In the genomic region with DNA sequence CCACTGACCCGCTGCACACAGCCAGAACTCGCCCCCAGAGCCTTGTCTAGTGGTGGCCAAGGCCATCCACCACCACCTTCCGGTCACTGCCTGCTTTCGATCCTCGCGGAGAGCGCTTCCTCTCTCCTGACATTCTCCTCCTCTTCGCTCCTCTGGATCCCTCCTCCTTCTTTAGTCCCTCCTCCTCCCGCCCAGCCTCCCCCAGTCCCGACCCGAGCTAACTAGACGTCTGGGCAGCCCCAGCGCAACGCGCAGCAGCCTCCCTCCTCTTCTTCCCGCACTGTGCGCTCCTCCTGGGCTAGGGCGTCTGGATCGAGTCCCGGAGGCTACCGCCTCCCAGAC, we compare ENCODE assay signal across 8 mouse cellular contexts. TPM values are rescaled to one million over a fixed set of nuclear protein-coding genes. Genes with fewer than 3 reads are reported as not detected.
A peak's percentile ranks its signal among the peaks of the same experiment; 100 is the strongest.
DNase-seq lines count a peak whose midpoint lies in the region; ATAC-seq and TF ChIP-seq lines count a peak whose summit lies in the region.

Egfr (plus strand) TSS at position 197 of the 342 bp plus-strand sequence.

- H3K4me3 ChIP-seq in hindbrain, postnatal 0 days (ENCODE audit: low read length), result peak within 1 kb of the TSS; percentile 77
- peak within 1 kb of the TSS; percentile 76 for H3K4me3 ChIP-seq in stomach, embryonic 14.5 days (ENCODE audit: low read depth, low read length)

- H3K4me2 ChIP-seq in hindbrain, postnatal 0 days (ENCODE audit: low read depth, low read length), result peak within 1 kb of the TSS; percentile 95
- peak within 1 kb of the TSS; percentile 85 for H3K4me2 ChIP-seq in stomach, embryonic 14.5 days (replicated peaks; ENCODE audit: low read depth, low read length)

- ATAC-seq in common myeloid progenitor, adult 5-6 weeks (replicated peaks; ENCODE audit: low read depth, poor library complexity, severe bottlenecking), result peak; percentile 63
- ATAC-seq in hindbrain, postnatal 0 days, result peak; percentile 87
- peak; percentile 55 for ATAC-seq in megakaryocyte progenitor cell, adult 5-6 weeks (replicated peaks; ENCODE audit: poor library complexity)
- peak; percentile 90 for ATAC-seq in stomach, embryonic 14.5 days (ENCODE audit: insufficient number of reproducible peaks, insufficient read depth, low FRiP score, low read depth)
- ATAC-seq in CD4-positive, CD25-positive, alpha-beta regulatory T cell, adult 4 months, result no peak

- no peaks in the 10 kb centered on the region for H3K27me3 ChIP-seq in hindbrain, postnatal 0 days (ENCODE audit: insufficient read depth, low read length)
- no peaks in the 10 kb centered on the region for H3K27me3 ChIP-seq in stomach, embryonic 14.5 days (ENCODE audit: control insufficient read depth, insufficient read depth, low read length)

- 1% methylated on average over 21 of the region's 21 CpGs for WGBS in hindbrain, postnatal 0 days
- WGBS in stomach, embryonic 14.5 days, result under 1% methylated on average over 21 of the region's 21 CpGs

- no peaks in the 10 kb centered on the region for H3K36me3 ChIP-seq in hindbrain, postnatal 0 days (ENCODE audit: insufficient read depth, low read length)
- no peaks in the 10 kb centered on the region for H3K36me3 ChIP-seq in stomach, embryonic 14.5 days (ENCODE audit: control insufficient read depth, insufficient read depth, low read length)

- TF ChIP-seq CTCF in hindbrain, postnatal 0 days (IDR thresholded peaks at IDR 0.05; ENCODE audit: low read depth), result no peak

- H3K27ac ChIP-seq in hindbrain, postnatal 0 days, result peak within 1 kb of the TSS; percentile 48; the same call in 1 of the 2 replicates
- H3K27ac ChIP-seq in stomach, embryonic 14.5 days (ENCODE audit: low read length), result peak within 1 kb of the TSS; percentile 36; the same call in 1 of the 2 replicates

- peak; percentile 82 for DNase-seq in adrenal gland, adult 2 months
- peak; percentile 66 to 82 for DNase-seq in gastrocnemius, postnatal 36 days
- peak; percentile 72 for DNase-seq in hindbrain, postnatal 0 days (ENCODE audit: low spot score)
- peak; percentile 10 to 17 for DNase-seq in left cerebral cortex, postnatal 36 days (ENCODE audit: low spot score in 2 of 2)

- intact Hi-C loops in gastrocnemius, postnatal 36 days (cut with DNase I), result loop anchor here (5.0 to 10.0 kb wide), 3 partner anchors 113 to 225 kb away; no protein-coding TSS in a partner anchor
- intact Hi-C loops in left cerebral cortex, postnatal 36 days (cut with DNase I), result loop anchor here (5.0 kb wide), 1 partner anchor 225 kb away; no protein-coding TSS in a partner anchor

- no peaks in the 10 kb centered on the region for H3K9me3 ChIP-seq in hindbrain, postnatal 0 days (ENCODE audit: low read length)
- H3K9me3 ChIP-seq in stomach, embryonic 14.5 days (ENCODE audit: control insufficient read depth, low read depth, low read length), result no peaks in the 10 kb centered on the region

- H3K9ac ChIP-seq in hindbrain, postnatal 0 days (replicated peaks; ENCODE audit: low read length), result peak within 1 kb of the TSS; percentile 61
- peak within 1 kb of the TSS; percentile 64 for H3K9ac ChIP-seq in stomach, embryonic 14.5 days (replicated peaks; ENCODE audit: low read depth, low read length)

- H3K4me1 ChIP-seq in hindbrain, postnatal 0 days (ENCODE audit: insufficient read depth, low read length), result no peaks in the 10 kb centered on the region
- H3K4me1 ChIP-seq in stomach, embryonic 14.5 days (ENCODE audit: control insufficient read depth, insufficient read depth, low read length), result peaks cover 5% of the 10 kb centered on the region; the same call in 1 of the 2 replicates

RNA-seq across cellular contexts. Expression of gene Egfr, which starts in this region (rescaled TPM):
- total RNA-seq in adrenal gland, adult 2 months (2021), result 10 to 100 TPM in 1 of 2 experiments, 1 to 10 TPM in 1; 9.5 to 10.0 TPM
- polyA plus RNA-seq in adrenal gland, adult 2 months (2012; rRNA removed), result 17.8 and 18.3 TPM in 2 replicates
- total RNA-seq in common myeloid progenitor, adult 5-6 weeks (2017), result not detected in 2 replicates
- 10 to 100 TPM; 11.6 to 13.4 TPM for total RNA-seq in gastrocnemius, postnatal 36 days (2021)
- total RNA-seq in hindbrain, postnatal 0 days (2014; rRNA removed), result 23.8 and 29.3 TPM in 2 replicates
- 12.4 and 12.7 TPM in 2 replicates for polyA plus RNA-seq in hindbrain, postnatal 0 days (2015; fragmentation: Nextera tagmentation; extraction: Ambion mirVana)
- 10 to 100 TPM; 15.0 to 15.1 TPM for total RNA-seq in left cerebral cortex, postnatal 36 days (2021)
- 0.05 TPM in 1 of 2 replicates, not detected in the other for total RNA-seq in megakaryocyte progenitor cell, adult 5-6 weeks (2015)
- total RNA-seq in megakaryocyte progenitor cell, adult 5-6 weeks (2017), result not detected in 2 replicates
- polyA plus RNA-seq in stomach, embryonic 14.5 days (2014; fragmentation: Nextera tagmentation; extraction: Ambion mirVana), result 21.8 and 26.4 TPM in 2 replicates
- polyA plus RNA-seq in CD4-positive, CD25-positive, alpha-beta regulatory T cell, adult 4 months (2017; shearing (Covaris generic)), result 1 to 10 TPM in 1 of 2 experiments, under 1 TPM in 1; 0.19 to 1.3 TPM

Comparison
In these comparisons a context has a peak if more than half of its experiments do, and no peak if none do; other contexts are left out.
1. RNA of gene Egfr (total RNA-seq): 23.8 to 29.3 TPM in hindbrain, postnatal 0 days, 15.0 to 15.1 TPM in left cerebral cortex, postnatal 36 days, 11.6 to 13.4 TPM in gastrocnemius, postnatal 36 days and 9.5 to 10.0 TPM in adrenal gland, adult 2 months; not detected in common myeloid progenitor, adult 5-6 weeks and 0.05 TPM in megakaryocyte progenitor cell, adult 5-6 weeks; every median in the first group is over 10 times any median in the second.
2. Peak in ATAC-seq in common myeloid progenitor, adult 5-6 weeks; RNA of the gene not detected or under 1 TPM.
3. Peak in ATAC-seq in megakaryocyte progenitor cell, adult 5-6 weeks; RNA of the gene not detected or under 1 TPM.
4. DNase-seq: peak in every context shown above with its lines; median percentile 82 in adrenal gland, adult 2 months; 74 in gastrocnemius, postnatal 36 days; 72 in hindbrain, postnatal 0 days; 14 in left cerebral cortex, postnatal 36 days.